Mouse (Mus musculus): ENCODE measurements at regions not wholly inside any gene's neighbourhood (a gene's known extent, or its start where the extent isn't known, plus 50 kb on each side); places are given as distances from the start of the nearest gene placed in this dataset.

- no peak for DNase-seq
These were observed 112.0 kb downstream of the Rbm43 start for GRCm38 (mm10) chr2:51822976-51823375.

GRCm38 (mm10) chr2:51830286-51830944 is 104.5 kb downstream of the Rbm43 start:
- DNase-seq: peak in 1 of 2 experiments; percentile 9

- DNase-seq: no peak
These were observed 103.8 kb downstream of the Rbm43 start for GRCm38 (mm10) chr2:51830965-51831720.

- DNase-seq: no peak
These were observed 97.1 kb downstream of the Rbm43 start for GRCm38 (mm10) chr2:51837864-51838263.

- DNase-seq: no peak
These were observed 94.2 kb downstream of the Rbm43 start for GRCm38 (mm10) chr2:51840808-51841207.

GRCm38 (mm10) chr2:51844831-51845230 is 90.1 kb downstream of the Rbm43 start:
- no peak for DNase-seq

- DNase-seq: no peak
These were observed 87.4 kb downstream of the Rbm43 start for GRCm38 (mm10) chr2:51847556-51847955.

GRCm38 (mm10) chr2:51847964-51848363 is 87.0 kb downstream of the Rbm43 start:
- no peak for DNase-seq

- DNase-seq: no peak
These were observed 86.5 kb downstream of the Rbm43 start for GRCm38 (mm10) chr2:51848491-51848890.

GRCm38 (mm10) chr2:51850581-51850980 is 84.4 kb downstream of the Rbm43 start:
- DNase-seq: no peak

- no peak for DNase-seq
These were observed 83.3 kb downstream of the Rbm43 start for GRCm38 (mm10) chr2:51851711-51852110.

GRCm38 (mm10) chr2:51857226-51857625 is 77.7 kb downstream of the Rbm43 start:
- DNase-seq: no peak

GRCm38 (mm10) chr2:51866045-51866444 is 68.9 kb downstream of the Rbm43 start:
- no peak for DNase-seq

GRCm38 (mm10) chr2:51868878-51869510 is 66.0 kb downstream of the Rbm43 start:
- DNase-seq: no peak

- DNase-seq: no peak
These were observed 63.4 kb downstream of the Rbm43 start for GRCm38 (mm10) chr2:51871571-51871970.

All from thymus, postnatal 36 days (tissue).